Mouse (Mus musculus): ENCODE measurements at regions not wholly inside any gene's neighbourhood (a gene's known extent, or its start where the extent isn't known, plus 50 kb on each side); places are given as distances from the start of the nearest gene placed in this dataset.

DNA sequence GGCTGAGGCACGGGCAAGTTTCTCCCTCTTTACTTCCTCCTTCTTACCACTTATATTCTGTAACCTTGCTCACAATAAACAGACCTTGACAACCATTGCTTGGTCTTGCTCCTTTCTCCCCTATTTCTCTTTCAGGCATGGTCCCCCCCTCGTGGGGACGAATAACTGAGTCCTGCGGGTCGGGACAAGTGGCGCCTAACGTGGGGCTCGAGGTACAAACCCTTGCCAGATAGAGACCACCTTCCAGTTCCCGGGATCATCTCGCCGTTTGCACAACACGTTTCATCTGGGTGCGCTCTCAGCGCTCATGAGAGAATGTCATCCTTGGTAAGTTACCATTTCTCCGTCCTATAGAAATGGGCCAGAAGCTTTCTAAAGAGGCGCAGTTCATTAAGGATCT lies 79.6 kb upstream of the Foxn3 start:
- 92% methylated on average over 16 of the region's 16 CpGs for WGBS
- Histone ChIP-seq H3K27ac (no peak overlapping the region), H3K27me3 (replicated peaks) (no peaks in the 10 kb centered on the region), H3K36me3 (no peaks in the 10 kb centered on the region), H3K4me3 (replicated peaks) (no peak overlapping the region), H3K9me3 (no peaks in the 10 kb centered on the region; the same call in 1 of the 2 replicates), H3K4me2 (no peak overlapping the region), H3K9ac (no peak overlapping the region), H3K4me1 (0 out of 2 replicates have a peak, but pooled peaks cover 3% of the 10 kb centered on the region)
- ATAC-seq (ENCODE audit: insufficient read depth, low FRiP score, low read depth) = no peak

DNA sequence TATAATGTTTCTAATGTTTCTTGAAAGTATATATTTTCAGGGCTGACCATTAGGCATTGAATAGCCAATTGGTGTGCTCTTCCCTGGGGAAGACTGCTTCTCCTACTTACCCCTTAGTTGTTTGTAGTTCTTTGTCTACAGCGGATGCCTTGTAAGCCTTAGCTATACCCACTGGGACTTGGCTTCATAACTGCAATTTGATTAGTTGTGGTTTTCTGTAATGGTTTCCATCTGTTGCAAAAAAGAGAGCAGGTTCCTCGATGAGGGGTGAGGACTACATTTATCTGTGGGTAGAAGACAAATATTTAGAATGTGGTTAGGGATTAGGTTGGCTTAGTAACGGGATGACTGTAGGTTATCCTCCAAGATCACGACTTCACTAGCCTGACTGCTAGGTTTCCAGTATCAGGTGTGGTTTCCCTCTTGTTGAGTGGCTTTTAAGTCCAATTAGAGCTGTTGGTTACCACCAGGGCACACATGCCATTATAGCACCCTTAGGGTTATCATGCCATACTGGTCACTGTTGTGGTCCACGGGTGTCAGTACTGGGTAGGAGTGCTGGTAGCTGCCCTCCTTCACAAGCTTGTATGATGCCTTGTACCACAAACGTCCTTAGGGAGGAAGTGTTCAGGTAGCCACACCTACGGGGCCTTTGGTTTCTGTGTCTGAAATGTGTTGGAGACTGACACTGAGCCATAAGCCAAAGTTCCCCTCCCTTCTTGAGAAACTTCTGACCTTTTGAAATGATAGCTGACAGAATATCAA lies 78.9 kb upstream of the Foxn3 start:
- Histone ChIP-seq H3K36me3 (no peaks in the 10 kb centered on the region), H3K4me2 (no peak overlapping the region), H3K27me3 (replicated peaks) (no peaks in the 10 kb centered on the region), H3K27ac (no peak overlapping the region), H3K4me3 (replicated peaks) (no peak overlapping the region), H3K4me1 (0 out of 2 replicates have a peak, but pooled peaks cover 3% of the 10 kb centered on the region), H3K9ac (no peak overlapping the region), H3K9me3 (no peaks in the 10 kb centered on the region; the same call in 1 of the 2 replicates)
- ATAC-seq (ENCODE audit: insufficient read depth, low FRiP score, low read depth) = no peak
- 79% methylated on average over 7 of the region's 7 CpGs for WGBS

DNA sequence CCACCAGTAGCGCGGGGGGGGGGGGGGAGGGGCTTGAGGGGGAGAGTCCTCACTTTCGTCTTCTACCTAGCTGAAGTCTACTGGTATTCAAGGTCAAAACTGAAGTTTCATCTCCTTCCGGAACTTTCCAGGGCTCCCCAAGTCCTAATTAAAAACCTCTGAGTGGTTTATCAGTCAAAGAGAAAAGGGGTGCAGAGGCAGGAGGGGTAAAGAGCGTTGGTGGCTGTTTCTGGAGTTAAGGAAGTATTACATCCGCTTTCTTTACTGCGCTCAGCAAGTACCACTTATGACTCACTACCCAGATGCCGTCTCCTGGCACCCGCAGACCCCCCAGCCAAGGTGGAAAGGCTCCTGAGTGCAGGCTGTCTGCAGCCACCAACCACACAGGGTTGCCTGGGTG lies 77.9 kb upstream of the Foxn3 start:
- Histone ChIP-seq H3K27ac (no peak overlapping the region), H3K9me3 (no peaks in the 10 kb centered on the region; the same call in 1 of the 2 replicates), H3K4me1 (0 out of 2 replicates have a peak, but pooled peaks cover 3% of the 10 kb centered on the region), H3K4me2 (peak overlapping the region; percentile 33; the same call in 1 of the 2 replicates), H3K4me3 (replicated peaks) (no peak overlapping the region), H3K36me3 (no peaks in the 10 kb centered on the region), H3K9ac (no peak overlapping the region), H3K27me3 (replicated peaks) (no peaks in the 10 kb centered on the region)
- ATAC-seq (ENCODE audit: insufficient read depth, low FRiP score, low read depth) = no peak
- 41% methylated on average over 8 of the region's 9 CpGs for WGBS

DNA sequence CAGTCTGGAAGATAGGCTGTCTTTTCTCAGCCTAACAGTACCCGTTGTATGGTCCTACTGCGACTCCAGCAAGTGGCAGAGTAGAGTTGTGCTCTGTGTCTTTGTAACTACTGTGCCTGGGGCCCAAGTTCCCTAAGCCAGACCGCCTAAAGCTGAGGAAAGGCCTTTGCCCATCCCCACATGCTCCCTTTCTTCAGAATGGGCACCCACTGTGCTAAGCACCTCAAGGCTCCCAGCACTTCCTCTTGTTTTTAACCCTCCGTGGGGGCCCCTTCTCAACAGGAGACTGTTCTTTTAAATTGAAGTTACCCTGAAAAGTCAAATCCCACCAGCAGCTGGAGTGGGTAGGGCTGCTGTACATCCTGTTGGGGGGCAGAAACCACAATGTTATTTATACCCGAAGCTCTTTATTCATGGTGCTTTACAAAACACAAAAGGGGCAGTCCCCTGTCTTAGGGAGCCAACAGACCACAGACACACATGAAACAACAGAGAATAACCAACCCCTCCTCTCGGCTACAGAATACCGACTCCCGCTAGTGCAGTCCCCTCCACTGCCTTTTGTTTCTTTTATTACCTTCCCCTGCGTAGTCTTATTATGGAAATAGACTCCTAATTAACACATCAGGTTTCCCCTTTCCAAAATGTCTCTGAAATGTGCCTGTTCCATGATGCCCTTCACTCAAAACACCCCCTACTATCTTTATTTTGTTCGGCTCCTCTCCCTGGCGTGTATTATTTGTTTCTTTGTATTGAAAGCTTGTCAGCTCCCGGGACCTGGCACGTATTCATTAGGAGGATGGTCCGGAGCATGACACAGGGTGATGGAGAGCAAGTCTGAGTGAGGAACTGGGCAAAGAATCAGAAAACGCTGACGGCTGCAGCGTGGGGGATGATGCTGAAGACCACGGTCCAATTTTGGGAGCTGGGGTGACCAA lies 77.1 kb upstream of the Foxn3 start:
- ATAC-seq (ENCODE audit: insufficient read depth, low FRiP score, low read depth) = no peak
- Histone ChIP-seq H3K9ac (no peak overlapping the region), H3K27me3 (replicated peaks) (no peaks in the 10 kb centered on the region), H3K4me3 (replicated peaks) (no peak overlapping the region), H3K4me2 (peak overlapping the region; percentile 33; the same call in 1 of the 2 replicates), H3K27ac (no peak overlapping the region), H3K9me3 (no peaks in the 10 kb centered on the region; the same call in 1 of the 2 replicates), H3K4me1 (0 out of 2 replicates have a peak, but pooled peaks cover 3% of the 10 kb centered on the region), H3K36me3 (no peaks in the 10 kb centered on the region)
- 26% methylated on average over 18 of the region's 18 CpGs for WGBS

DNA sequence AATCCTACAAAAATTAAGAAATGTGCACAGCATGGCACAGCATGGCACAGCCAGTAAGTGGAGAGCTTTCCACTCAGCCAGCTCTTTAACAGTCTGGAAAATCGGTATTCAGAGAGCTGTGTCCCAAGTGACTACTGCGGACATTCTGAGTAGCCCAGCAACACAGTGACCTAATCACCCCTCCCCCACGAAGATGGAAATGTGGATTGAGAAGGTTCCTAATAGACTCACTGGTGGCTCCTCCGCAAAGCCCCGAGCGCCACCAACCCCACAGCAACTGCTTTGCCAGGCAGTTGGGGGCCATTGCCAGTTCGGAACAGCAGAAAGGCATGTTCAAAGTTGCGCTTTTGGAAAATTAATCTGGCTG lies 76.4 kb upstream of the Foxn3 start:
- no peaks in the 10 kb centered on the region for H3K27me3 ChIP-seq (replicated peaks)

DNA sequence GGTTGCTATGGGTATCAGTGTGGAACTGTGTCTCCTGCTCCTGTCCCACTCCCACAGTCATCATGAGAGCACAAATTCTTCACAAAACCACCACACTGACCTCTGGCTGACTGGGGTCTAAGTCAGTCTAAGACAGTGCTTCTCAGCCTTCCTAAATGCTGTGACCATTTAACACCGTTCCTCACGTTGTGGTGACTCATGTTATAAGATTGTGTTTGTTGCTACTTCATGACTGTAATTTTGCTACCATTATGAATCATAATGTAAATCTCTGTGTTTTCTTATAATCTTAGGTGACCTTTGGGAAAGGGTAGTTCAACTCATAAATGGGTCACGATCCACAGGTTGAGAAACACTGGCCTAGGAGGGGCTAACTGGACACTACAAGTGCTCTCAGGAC lies 75.7 kb upstream of the Foxn3 start:
- no peak overlapping the region for H3K27ac ChIP-seq
- H3K27me3 ChIP-seq (replicated peaks) = no peaks in the 10 kb centered on the region
- H3K4me1 ChIP-seq = 0 out of 2 replicates have a peak, but pooled peaks cover 3% of the 10 kb centered on the region
- no peak overlapping the region for H3K4me3 ChIP-seq (replicated peaks)
- 81% methylated on average over 3 of the region's 3 CpGs for WGBS
- no peaks in the 10 kb centered on the region; the same call in 1 of the 2 replicates for H3K9me3 ChIP-seq
- ATAC-seq (ENCODE audit: insufficient read depth, low FRiP score, low read depth) = no peak
- H3K36me3 ChIP-seq = no peaks in the 10 kb centered on the region
- no peak overlapping the region for H3K4me2 ChIP-seq
- H3K9ac ChIP-seq = no peak overlapping the region

More for the DNA sequence above, 76.4 kb upstream of the Foxn3 start:
- H3K9ac ChIP-seq = no peak overlapping the region
- no peak overlapping the region for H3K4me2 ChIP-seq
- 48% methylated on average over 8 of the region's 8 CpGs for WGBS
- H3K9me3 ChIP-seq = no peaks in the 10 kb centered on the region; the same call in 1 of the 2 replicates
- no peak overlapping the region for H3K4me3 ChIP-seq (replicated peaks)
- H3K27ac ChIP-seq = no peak overlapping the region
- ATAC-seq (ENCODE audit: insufficient read depth, low FRiP score, low read depth) = no peak
- 0 out of 2 replicates have a peak, but pooled peaks cover 3% of the 10 kb centered on the region for H3K4me1 ChIP-seq
- H3K36me3 ChIP-seq = no peaks in the 10 kb centered on the region

DNA sequence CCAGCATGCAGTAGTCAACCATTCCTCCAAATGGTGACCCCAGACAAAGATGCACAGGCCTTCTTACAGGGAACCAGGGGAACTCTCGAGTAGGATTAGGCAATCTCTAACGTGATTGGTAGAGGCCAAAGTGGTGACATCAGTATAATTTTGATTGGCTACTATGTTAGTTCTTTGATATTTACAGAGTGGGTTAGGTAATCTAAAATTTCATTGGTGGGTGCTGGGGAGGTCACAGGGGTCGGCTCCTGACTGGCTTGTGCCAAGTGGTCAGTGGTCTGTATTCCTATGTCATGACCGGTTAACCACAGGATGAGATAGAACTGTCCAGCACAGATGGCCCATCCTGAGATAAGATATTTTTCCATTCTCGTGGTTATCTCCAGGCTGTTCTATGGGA lies 74.6 kb upstream of the Foxn3 start:
- H3K4me2 ChIP-seq = no peak overlapping the region
- H3K9ac ChIP-seq = no peak overlapping the region
- H3K27ac ChIP-seq = no peak overlapping the region
- H3K36me3 ChIP-seq = no peaks in the 10 kb centered on the region
- no peak for ATAC-seq (ENCODE audit: insufficient read depth, low FRiP score, low read depth)
- H3K9me3 ChIP-seq = no peaks in the 10 kb centered on the region
- H3K4me1 ChIP-seq = 0 out of 2 replicates have a peak, but pooled peaks cover 3% of the 10 kb centered on the region
- H3K27me3 ChIP-seq (replicated peaks) = no peaks in the 10 kb centered on the region
- H3K4me3 ChIP-seq (replicated peaks) = no peak overlapping the region
- WGBS = 81% methylated on average over 5 of the region's 5 CpGs

DNA sequence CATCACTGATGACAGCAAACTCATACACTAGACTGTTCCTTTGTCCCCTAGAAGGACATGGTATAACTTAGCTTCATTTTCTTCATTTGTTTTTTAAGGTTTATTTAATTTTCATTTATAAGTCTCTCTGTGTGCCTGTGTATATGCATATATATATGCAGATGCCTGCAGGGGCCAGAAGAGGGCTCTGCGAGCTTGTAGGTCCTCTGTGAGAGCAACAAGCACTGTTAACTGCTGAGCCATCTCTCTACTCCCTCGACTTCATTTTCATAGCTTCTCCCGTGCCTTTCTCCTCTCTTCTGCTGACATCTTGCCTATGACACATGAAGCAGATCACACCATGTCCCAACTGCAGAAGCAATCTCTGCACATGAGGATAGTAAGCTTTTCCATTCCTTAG lies 72.9 kb upstream of the Foxn3 start:
- no peak for ATAC-seq (ENCODE audit: insufficient read depth, low FRiP score, low read depth)
- H3K4me2 ChIP-seq = no peak overlapping the region
- no peaks in the 10 kb centered on the region for H3K36me3 ChIP-seq
- no peaks in the 10 kb centered on the region for H3K9me3 ChIP-seq
- no peak overlapping the region for H3K27ac ChIP-seq
- H3K4me1 ChIP-seq = 0 out of 2 replicates have a peak, but pooled peaks cover 3% of the 10 kb centered on the region
- H3K9ac ChIP-seq = no peak overlapping the region
- no peak overlapping the region for H3K4me3 ChIP-seq (replicated peaks)
- 84% methylated on average over 3 of the region's 3 CpGs for WGBS
- no peaks in the 10 kb centered on the region for H3K27me3 ChIP-seq (replicated peaks)

DNA sequence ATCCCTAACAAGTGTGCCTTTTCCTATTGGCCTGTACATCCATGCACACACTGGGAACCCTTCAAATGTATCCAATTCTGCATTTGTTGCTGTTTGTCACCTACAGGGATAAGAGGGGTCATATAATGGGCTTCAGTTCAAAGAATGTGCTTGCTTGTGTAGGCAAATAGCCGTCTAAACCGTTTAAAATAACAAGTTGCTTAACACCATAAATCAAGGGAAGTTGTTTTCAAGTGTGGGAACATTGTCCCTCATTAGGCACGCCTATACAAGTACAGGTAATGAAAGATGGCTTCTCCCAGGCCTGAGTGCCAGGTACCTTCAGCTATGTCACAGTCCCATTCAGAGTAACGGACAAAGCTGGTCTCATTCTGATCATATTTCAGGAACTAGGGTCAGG lies 72.0 kb upstream of the Foxn3 start:
- WGBS = 65% methylated on average over 4 of the region's 4 CpGs
- H3K27me3 ChIP-seq (replicated peaks) = no peaks in the 10 kb centered on the region
- H3K4me3 ChIP-seq (replicated peaks) = no peak overlapping the region
- H3K27ac ChIP-seq = no peak overlapping the region
- ATAC-seq (ENCODE audit: insufficient read depth, low FRiP score, low read depth) = no peak
- no peak overlapping the region for H3K9ac ChIP-seq
- no peaks in the 10 kb centered on the region for H3K36me3 ChIP-seq
- no peaks in the 10 kb centered on the region for H3K4me1 ChIP-seq
- no peak overlapping the region for H3K4me2 ChIP-seq
- H3K9me3 ChIP-seq = no peaks in the 10 kb centered on the region

DNA sequence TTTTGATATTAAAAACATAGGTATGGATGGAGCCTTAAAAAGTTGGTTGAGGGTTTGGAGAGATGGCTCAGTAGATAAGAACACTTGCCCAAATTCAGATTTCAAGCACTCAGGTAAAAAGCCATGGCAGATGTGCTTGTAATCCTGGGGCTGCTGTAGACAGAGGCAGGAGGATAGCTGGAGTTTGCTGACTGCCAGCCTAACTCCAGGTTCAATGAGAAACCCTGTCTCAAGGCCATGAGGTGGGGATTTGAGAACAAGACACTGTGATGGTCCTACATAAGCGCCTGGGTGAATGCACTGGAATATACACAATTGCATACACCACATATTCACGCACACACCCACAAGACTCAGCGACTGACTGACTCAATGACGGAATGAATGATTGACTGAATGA lies 71.3 kb upstream of the Foxn3 start:
- Histone ChIP-seq H3K9ac (no peak overlapping the region), H3K9me3 (no peaks in the 10 kb centered on the region), H3K4me2 (no peak overlapping the region), H3K4me1 (no peaks in the 10 kb centered on the region), H3K4me3 (replicated peaks) (no peak overlapping the region), H3K36me3 (no peaks in the 10 kb centered on the region), H3K27me3 (replicated peaks) (no peaks in the 10 kb centered on the region), H3K27ac (no peak overlapping the region)
- ATAC-seq (ENCODE audit: insufficient read depth, low FRiP score, low read depth) = no peak
- 92% methylated on average over 4 of the region's 4 CpGs for WGBS

DNA sequence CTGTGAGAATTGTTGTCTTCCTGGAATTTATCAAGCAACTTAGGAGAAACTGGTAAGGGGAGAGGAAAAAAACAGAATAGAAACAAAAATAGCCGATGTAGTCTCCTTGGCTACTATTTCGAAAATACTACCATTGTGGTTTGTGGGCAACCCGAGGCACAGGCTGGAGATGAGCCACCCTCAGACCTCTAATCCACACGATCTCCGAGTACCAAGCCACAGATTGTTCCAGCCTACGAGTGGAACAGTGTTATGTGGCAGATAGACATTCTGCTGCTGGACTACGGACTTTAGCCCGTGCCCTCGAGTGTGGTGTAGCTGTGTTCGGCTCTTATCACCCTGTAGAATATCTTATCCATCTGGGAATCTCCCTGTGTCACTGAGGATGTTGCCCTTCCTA lies 70.3 kb upstream of the Foxn3 start:
- Histone ChIP-seq H3K27ac (no peak overlapping the region), H3K27me3 (replicated peaks) (no peaks in the 10 kb centered on the region), H3K4me1 (no peaks in the 10 kb centered on the region), H3K36me3 (no peaks in the 10 kb centered on the region), H3K9me3 (no peaks in the 10 kb centered on the region), H3K4me2 (no peak overlapping the region), H3K9ac (no peak overlapping the region), H3K4me3 (replicated peaks) (no peak overlapping the region)
- 84% methylated on average over 10 of the region's 10 CpGs for WGBS
- ATAC-seq (ENCODE audit: insufficient read depth, low FRiP score, low read depth) = no peak

DNA sequence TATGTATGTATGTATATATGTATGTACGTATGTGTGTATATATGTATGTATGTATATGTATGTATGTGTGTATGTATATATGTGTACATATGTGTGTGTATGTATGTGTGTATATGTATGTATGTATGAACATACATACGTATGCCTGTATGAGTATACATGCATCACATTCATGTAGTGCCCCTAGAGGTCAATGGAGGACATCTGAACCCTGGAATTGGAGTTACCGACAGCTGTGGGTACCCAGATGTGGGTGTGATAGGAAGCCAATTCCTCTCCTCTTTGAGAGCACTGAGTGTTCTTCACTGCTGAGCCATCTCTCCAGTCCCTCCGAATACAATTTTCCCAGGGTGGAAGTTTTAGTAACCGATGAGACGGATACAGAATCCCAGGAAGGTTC lies 69.6 kb upstream of the Foxn3 start:
- H3K9ac ChIP-seq = no peak overlapping the region
- WGBS = 88% methylated on average over 6 of the region's 6 CpGs
- H3K36me3 ChIP-seq = no peaks in the 10 kb centered on the region
- no peak overlapping the region for H3K27ac ChIP-seq
- no peaks in the 10 kb centered on the region; the same call in 1 of the 2 replicates for H3K4me1 ChIP-seq
- no peak overlapping the region for H3K4me3 ChIP-seq (replicated peaks)
- no peak for ATAC-seq (ENCODE audit: insufficient read depth, low FRiP score, low read depth)
- no peaks in the 10 kb centered on the region for H3K27me3 ChIP-seq (replicated peaks)
- H3K4me2 ChIP-seq = no peak overlapping the region
- no peaks in the 10 kb centered on the region for H3K9me3 ChIP-seq

Measured in stomach, embryonic 15.5 days (tissue).